Mouse (Mus musculus) thymus, postnatal 14 days (tissue): ENCODE measurements around the gene Krtap19-9b.

Experiments
- DNase-seq: peaks from one replicate; pipeline ENCODE4 v3.0.0; 2021

Krtap19-9b gene

DNA sequence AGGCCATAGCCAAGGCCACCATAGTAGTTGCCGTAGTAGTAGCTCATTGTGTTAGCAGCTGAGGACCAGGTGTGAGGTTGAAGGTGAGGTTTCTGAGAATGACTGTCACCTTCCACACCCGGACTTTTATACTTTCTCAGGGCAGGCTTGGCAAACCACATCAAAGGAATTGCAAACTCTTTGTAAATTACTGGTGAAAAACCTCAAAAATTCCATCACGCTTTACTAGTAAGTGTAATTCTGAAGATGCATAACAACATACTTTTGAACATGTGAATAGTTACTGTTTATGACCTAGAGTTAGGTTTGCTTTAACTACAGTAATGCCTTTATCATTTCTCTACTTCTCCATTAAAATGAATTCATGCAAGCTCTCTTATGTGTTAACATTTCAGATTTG, at the start of gene Krtap19-9b:
Gene Krtap19-9b (minus strand): TSS at position 101 of the 400 bp plus-strand sequence.
- DNase-seq, result no peak

GRCm38 (mm10) chr16:88962773-88963172, 30.7 kb upstream of the Krtap19-9b start, which contains the start of gene Krtap16-3:
Gene Krtap16-3 (minus strand): TSS chr16:88962873.
- DNase-seq, result no peak

GRCm38 (mm10) chr16:88941106-88941505, 9.0 kb upstream of the Krtap19-9b start:
- no peak for DNase-seq

- DNase-seq, result peak; percentile 3
Observed at GRCm38 (mm10) chr16:88938252-88938651, 6.2 kb upstream of the Krtap19-9b start.

GRCm38 (mm10) chr16:88896357-88896756, 35.7 kb downstream of the Krtap19-9b start, which contains the start of gene Krtap19-5:
Gene Krtap19-5 (minus strand): TSS chr16:88896457.
- DNase-seq, result no peak

- DNase-seq, result no peak
Observed at GRCm38 (mm10) chr16:88886870-88887269, 45.2 kb downstream of the Krtap19-9b start.

- DNase-seq, result no peak
Observed at GRCm38 (mm10) chr16:88884989-88885388, 47.1 kb downstream of the Krtap19-9b start, which contains the start of gene Krtap19-4. Gene Krtap19-4 (minus strand): TSS chr16:88885089.
